Mouse (Mus musculus) small intestine, adult 2 months (tissue): ENCODE measurements at regions not wholly inside any gene's neighbourhood (a gene's known extent, or its start where the extent isn't known, plus 50 kb on each side); places are given as distances from the start of the nearest gene placed in this dataset.

ENCODE experiments used
- CTCF ChIP-seq: fragments of 200-500 bp; IDR thresholded peaks from 2 replicates; pipeline ENCODE4 v1.5.1; 2012; ENCODE audit warnings: low read depth, mild to moderate bottlenecking, control low read depth, inconsistent platforms, low read length, moderate library complexity, mixed read lengths; ENCODE audit not compliant: insufficient replicate concordance, insufficient read length; ENCODE audit errors: extremely low read depth
- POLR2A ChIP-seq: fragments of 200-500 bp; IDR thresholded peaks from 2 replicates; pipeline ENCODE4 v1.6.1; 2012; ENCODE audit warnings: low read depth, mild to moderate bottlenecking, control low read depth, inconsistent platforms, low read length, moderate library complexity

DNA sequence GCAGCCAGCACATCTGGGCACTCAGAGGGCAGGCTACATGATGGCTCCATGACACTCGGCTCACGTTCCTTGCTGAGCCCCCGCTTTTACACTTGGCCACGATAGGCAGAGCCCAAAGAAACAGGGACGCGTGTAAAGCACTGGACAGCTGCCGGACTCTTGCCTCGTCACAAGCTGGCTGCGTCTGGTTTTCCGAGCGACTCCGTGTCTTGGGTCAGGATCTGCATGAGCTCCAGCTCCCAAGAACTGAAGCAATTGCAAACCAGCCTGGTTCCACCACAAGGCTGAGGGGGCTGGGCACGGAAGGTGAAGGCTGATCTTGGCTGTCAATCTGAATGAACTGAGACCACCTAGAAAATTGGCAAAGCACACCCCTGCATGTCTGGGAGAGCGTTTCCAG, 65.1 kb upstream of the Zfp423 start:
- TF ChIP-seq CTCF, result no peak
- TF ChIP-seq POLR2A, result no peak
